Mouse (Mus musculus): Measurements from ENCODE around the gene Trip11. TPM values are rescaled to one million over a fixed set of nuclear protein-coding genes. Genes with fewer than 3 reads are reported as not detected.

The Trip11 gene
- total RNA-seq, 2 experiments from 2014 or later = 34.2 to 39.5 TPM

- no peak for DNase-seq (ENCODE audit: low spot score in 2 of 2)
Observed at GRCm38 (mm10) chr12:101831221-101831620, 81.8 kb downstream of the Trip11 start.

GRCm38 (mm10) chr12:101823161-101823560, 89.9 kb downstream of the Trip11 start:
- no peak for DNase-seq (ENCODE audit: low spot score in 2 of 2)

GRCm38 (mm10) chr12:101821596-101821995, 91.5 kb downstream of the Trip11 start:
- DNase-seq (ENCODE audit: low spot score in 2 of 2) = no peak

GRCm38 (mm10) chr12:101819570-101819969, 93.5 kb downstream of the Trip11 start:
- no peak for DNase-seq (ENCODE audit: low spot score in 2 of 2)

GRCm38 (mm10) chr12:101818608-101819370, 94.3 kb downstream of the Trip11 start, which contains the start of gene Fbln5:
TSS of gene Fbln5 (minus strand) at chr12:101819055.
- peak; percentile 49 to 53 for DNase-seq (ENCODE audit: low spot score in 2 of 2)

- no peak for DNase-seq (ENCODE audit: low spot score in 2 of 2)
Observed at GRCm38 (mm10) chr12:101818246-101818607, 94.8 kb downstream of the Trip11 start.

GRCm38 (mm10) chr12:101816810-101817209, 96.3 kb downstream of the Trip11 start:
- DNase-seq (ENCODE audit: low spot score in 2 of 2) = no peak

GRCm38 (mm10) chr12:101815796-101816195, 97.3 kb downstream of the Trip11 start:
- no peak for DNase-seq (ENCODE audit: low spot score in 2 of 2)

GRCm38 (mm10) chr12:101814423-101814822, 98.6 kb downstream of the Trip11 start:
- DNase-seq (ENCODE audit: low spot score in 2 of 2) = no peak

- peak in 1 of 2 experiments; percentile 20 for DNase-seq (ENCODE audit: low spot score in 2 of 2)
Observed at GRCm38 (mm10) chr12:101811181-101811580, 101.9 kb downstream of the Trip11 start.

- peak in 1 of 2 experiments; percentile 32 for DNase-seq (ENCODE audit: low spot score in 2 of 2)
Observed at GRCm38 (mm10) chr12:101810515-101810914, 102.6 kb downstream of the Trip11 start.

- peak in 1 of 2 experiments; percentile 37 for DNase-seq (ENCODE audit: low spot score in 2 of 2)
Observed at GRCm38 (mm10) chr12:101807400-101807799, 105.7 kb downstream of the Trip11 start.

- DNase-seq (ENCODE audit: low spot score in 2 of 2) = no peak
Observed at GRCm38 (mm10) chr12:101802445-101802844, 110.6 kb downstream of the Trip11 start.

GRCm38 (mm10) chr12:101801744-101802143, 111.3 kb downstream of the Trip11 start:
- DNase-seq (ENCODE audit: low spot score in 2 of 2) = no peak

GRCm38 (mm10) chr12:101801051-101801450, 112.0 kb downstream of the Trip11 start:
- no peak for DNase-seq (ENCODE audit: low spot score in 2 of 2)

- no peak for DNase-seq (ENCODE audit: low spot score in 2 of 2)
Observed at GRCm38 (mm10) chr12:101798189-101798922, 114.7 kb downstream of the Trip11 start.

GRCm38 (mm10) chr12:101794458-101794857, 118.6 kb downstream of the Trip11 start:
- DNase-seq (ENCODE audit: low spot score in 2 of 2) = peak in 1 of 2 experiments; percentile 16

GRCm38 (mm10) chr12:101793221-101793621, 119.8 kb downstream of the Trip11 start:
- DNase-seq (ENCODE audit: low spot score in 2 of 2) = no peak

GRCm38 (mm10) chr12:101792684-101793083, 120.4 kb downstream of the Trip11 start:
- no peak for DNase-seq (ENCODE audit: low spot score in 2 of 2)

- DNase-seq (ENCODE audit: low spot score in 2 of 2) = no peak
Observed at GRCm38 (mm10) chr12:101789767-101790166, 123.3 kb downstream of the Trip11 start.

GRCm38 (mm10) chr12:101789250-101789649, 123.8 kb downstream of the Trip11 start:
- DNase-seq (ENCODE audit: low spot score in 2 of 2) = no peak
